Mouse (Mus musculus) hindbrain, embryonic 11.5 days (tissue): ENCODE measurements around the gene Fbxl17. TPM values are rescaled to one million over a fixed set of nuclear protein-coding genes. Genes with fewer than 3 reads are reported as not detected.

Experiments used
- ATAC-seq: fragments of 200-750 bp; cut with Nextera tagmentation; 2 replicates; pipeline ENCODE4 v1.8.0; 2017; ENCODE audit warnings: mild to moderate bottlenecking, moderate TSS enrichment, moderate library complexity; ENCODE audit not compliant: low FRiP score
- DNase-seq: peaks from one replicate; pipeline ENCODE4 v3.0.0-alpha.2; 2015; ENCODE audit warnings: low spot score
- H3K27ac ChIP-seq: fragments of 300-500 bp; sonication (generic); 2 replicates; pipeline ENCODE4 v1.5.1; 2014; ENCODE audit warnings: mild to moderate bottlenecking, low read depth, low read length
- H3K27me3 ChIP-seq: fragments of 300-500 bp; sonication (generic); 2 replicates; pipeline ENCODE4 v1.6.1; 2014; ENCODE audit warnings: mild to moderate bottlenecking, low read length, moderate library complexity, mixed read lengths; ENCODE audit not compliant: control insufficient read depth, insufficient read depth
- H3K36me3 ChIP-seq: fragments of 300-500 bp; sonication (generic); 2 replicates; pipeline ENCODE4 v1.6.1; 2014; ENCODE audit warnings: mild to moderate bottlenecking, low read length, moderate library complexity, mixed read lengths; ENCODE audit not compliant: control insufficient read depth, insufficient read depth
- H3K4me1 ChIP-seq: fragments of 300-500 bp; sonication (generic); replicated peaks from 2 replicates; pipeline ENCODE4 v1.6.1; 2014; ENCODE audit warnings: low read length, mixed read lengths; ENCODE audit not compliant: control insufficient read depth, insufficient read depth
- H3K4me2 ChIP-seq: fragments of 300-500 bp; sonication (generic); replicated peaks from 2 replicates; pipeline ENCODE4 v1.6.1; 2014; ENCODE audit warnings: mild to moderate bottlenecking, low read depth, low read length
- H3K4me3 ChIP-seq: fragments of 300-500 bp; sonication (generic); 2 replicates; pipeline ENCODE4 v1.5.1; 2014; ENCODE audit warnings: low read depth, low read length
- H3K9ac ChIP-seq: fragments of 300-500 bp; sonication (generic); 2 replicates; pipeline ENCODE4 v1.6.1; 2014; ENCODE audit warnings: low read depth, low read length
- H3K9me3 ChIP-seq: fragments of 300-500 bp; sonication (generic); 2 replicates; pipeline ENCODE4 v1.6.1; 2016; ENCODE audit warnings: low read length; ENCODE audit not compliant: control insufficient read depth
- WGBS: fragments of 180-500 bp; shearing (Covaris S2); extraction: QIAGEN DNeasy Blood & Tissue Kit; methylation state at CpG from one replicate; pipeline ENCODE4 v1.1.7; 2014; 5-methylcytosine and 5-hydroxymethylcytosine counted together
- polyA plus RNA-seq: library from polyadenylated mRNA; unstranded; fragments of >200 nt; fragmentation: Nextera tagmentation; extraction: Ambion mirVana; gene quantifications from 2 replicates; pipeline ENCODE4 v1.2.1, GENCODE M21; 2014

The Fbxl17 gene
- polyA plus RNA-seq, 1 experiment from 2014 or later, result 9.1 TPM

DNA sequence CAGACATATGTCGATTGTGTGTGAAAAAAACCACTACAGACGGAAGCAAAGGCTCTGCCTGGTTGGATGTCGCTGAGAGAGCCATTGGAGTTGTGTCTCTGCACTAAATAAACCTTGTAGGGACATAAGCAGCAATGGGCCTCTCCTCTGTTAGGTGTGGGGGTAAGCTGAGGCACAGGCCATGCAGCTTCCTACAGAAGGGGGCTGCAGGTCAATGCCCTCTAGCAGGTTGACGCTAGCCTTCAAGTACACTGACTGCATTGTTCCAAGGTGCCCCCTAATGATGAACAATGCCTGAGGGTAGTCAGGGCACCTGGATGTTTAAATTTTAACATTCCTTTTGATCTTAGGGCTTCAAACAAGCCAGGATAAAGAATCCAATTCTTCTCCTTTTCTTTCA is 291.5 kb downstream of the Fbxl17 start:
- Histone ChIP-seq H3K9me3 (no peaks in the 10 kb centered on the region), H3K36me3 (no peaks in the 10 kb centered on the region), H3K9ac (no peak overlapping the region), H3K27ac (no peak overlapping the region), H3K27me3 (no peaks in the 10 kb centered on the region), H3K4me1 (no peaks in the 10 kb centered on the region), H3K4me3 (no peak overlapping the region), H3K4me2 (no peak overlapping the region)
- WGBS, result 93% methylated on average over 4 of the region's 4 CpGs
- ATAC-seq (no peak), DNase-seq (no peak)

DNA sequence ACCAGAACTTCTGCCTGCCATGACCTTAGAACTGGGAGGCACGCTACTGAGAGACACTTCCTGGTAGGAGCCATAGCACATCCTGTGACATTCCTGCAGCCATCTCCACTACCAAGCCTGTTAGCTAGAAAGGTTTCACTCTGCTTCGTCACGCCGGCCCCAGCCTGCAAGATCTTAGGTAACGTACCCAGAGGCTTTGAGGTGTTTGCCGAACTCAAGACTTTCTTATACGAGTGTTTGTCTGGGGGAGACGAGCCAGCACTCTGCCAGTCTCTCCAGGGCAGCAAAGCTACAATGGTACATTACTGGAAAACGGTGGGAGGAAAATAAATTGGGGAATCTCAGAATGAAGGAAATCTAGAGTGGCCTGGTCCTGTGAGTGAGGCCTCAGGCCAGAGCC is 292.1 kb downstream of the Fbxl17 start:
- no peaks in the 10 kb centered on the region for H3K36me3 ChIP-seq
- no peaks in the 10 kb centered on the region for H3K9me3 ChIP-seq
- ATAC-seq, result no peak
- no peak overlapping the region for H3K27ac ChIP-seq
- no peak for DNase-seq
- no peak overlapping the region for H3K4me2 ChIP-seq
- H3K4me1 ChIP-seq, result no peaks in the 10 kb centered on the region
- WGBS, result 90% methylated on average over 9 of the region's 9 CpGs
- H3K27me3 ChIP-seq, result no peaks in the 10 kb centered on the region
- H3K4me3 ChIP-seq, result no peak overlapping the region
- H3K9ac ChIP-seq, result no peak overlapping the region

DNA sequence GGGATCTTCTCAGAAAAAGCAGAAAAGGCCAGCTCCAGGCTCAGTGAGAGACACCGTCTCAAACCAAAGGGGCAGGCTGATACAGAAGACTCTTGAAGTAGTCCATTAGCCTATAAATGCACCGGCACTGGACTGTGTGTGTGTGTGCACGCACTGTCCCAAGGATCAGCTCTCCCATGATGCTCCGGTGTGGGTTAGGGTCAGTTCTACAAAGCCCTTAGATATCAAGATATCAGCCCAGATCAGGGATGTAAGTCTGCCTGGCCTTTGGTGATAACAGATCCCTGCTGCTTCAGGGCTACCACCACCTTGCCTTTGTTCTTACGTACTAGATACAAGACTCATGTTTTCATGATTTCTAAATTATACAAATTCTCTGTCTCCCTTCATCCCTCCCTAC is 294.5 kb downstream of the Fbxl17 start:
- H3K27me3 ChIP-seq, result no peaks in the 10 kb centered on the region
- no peak overlapping the region for H3K27ac ChIP-seq
- H3K9me3 ChIP-seq, result no peaks in the 10 kb centered on the region
- no peaks in the 10 kb centered on the region for H3K4me1 ChIP-seq
- ATAC-seq (no peak), DNase-seq (no peak)
- no peaks in the 10 kb centered on the region for H3K36me3 ChIP-seq
- no peak overlapping the region for H3K4me2 ChIP-seq
- 95% methylated on average over 5 of the region's 5 CpGs for WGBS
- H3K9ac ChIP-seq, result no peak overlapping the region
- no peak overlapping the region for H3K4me3 ChIP-seq

DNA sequence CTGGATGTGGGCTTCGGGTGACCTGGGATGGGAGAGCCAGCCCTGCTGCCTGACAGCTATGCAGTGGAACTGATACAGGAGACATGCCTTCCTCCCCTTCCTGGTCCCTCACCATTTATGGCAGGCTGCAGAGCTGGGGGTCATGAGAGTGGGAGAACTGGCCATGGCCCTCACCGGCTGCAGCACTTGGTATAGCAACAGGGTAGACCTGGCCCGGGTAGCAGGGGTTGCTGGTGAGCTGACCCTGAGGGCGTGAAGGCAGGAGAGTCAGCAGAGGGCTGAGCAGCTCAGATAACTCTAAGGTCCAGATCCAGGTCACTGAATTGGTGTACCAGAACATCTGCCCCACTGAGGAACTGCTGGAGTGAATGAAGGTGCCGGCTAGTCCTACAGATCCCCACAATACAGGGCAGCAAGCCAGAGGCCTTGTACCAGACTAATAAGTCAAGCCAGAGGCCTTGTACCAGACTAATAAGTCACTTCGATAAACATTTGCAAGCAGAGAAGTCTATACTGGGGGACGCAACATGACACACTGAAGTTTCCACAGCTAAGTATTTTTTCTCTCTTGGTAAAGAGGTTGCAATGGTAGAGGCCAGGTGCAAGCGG is 296.1 kb downstream of the Fbxl17 start:
- 81% methylated on average over 8 of the region's 8 CpGs for WGBS
- ATAC-seq (no peak; the same call in 1 of the 2 replicates), DNase-seq (no peak)
- no peaks in the 10 kb centered on the region for H3K36me3 ChIP-seq
- no peak overlapping the region for H3K27ac ChIP-seq
- no peak overlapping the region for H3K4me3 ChIP-seq
- no peaks in the 10 kb centered on the region for H3K4me1 ChIP-seq
- no peaks in the 10 kb centered on the region for H3K9me3 ChIP-seq
- H3K4me2 ChIP-seq, result no peak overlapping the region
- H3K27me3 ChIP-seq, result no peaks in the 10 kb centered on the region
- H3K9ac ChIP-seq, result no peak overlapping the region

DNA sequence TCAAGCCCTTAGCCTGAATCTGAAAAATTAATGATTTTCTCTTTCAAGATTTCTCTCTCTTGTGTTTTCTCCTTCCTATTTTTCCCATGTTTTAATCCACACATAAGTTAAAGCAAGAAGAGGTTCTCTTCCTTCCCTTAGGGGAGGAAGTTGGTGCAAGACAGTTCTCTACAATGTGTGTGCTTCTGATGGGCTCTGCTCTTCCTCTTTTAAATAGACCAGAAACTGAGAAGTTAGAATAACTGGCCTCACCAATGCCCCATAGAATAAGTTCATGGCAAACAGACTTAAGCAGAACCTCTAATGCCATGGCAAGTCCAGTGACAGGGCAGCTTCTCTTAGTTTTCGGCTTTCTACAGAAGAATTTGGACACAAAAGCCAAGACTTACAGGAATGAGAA is 301.1 kb downstream of the Fbxl17 start:
- 93% methylated on average over 1 of the region's 1 CpGs for WGBS
- DNase-seq, result no peak
- Histone ChIP-seq H3K4me2 (no peak overlapping the region), H3K36me3 (no peaks in the 10 kb centered on the region), H3K27me3 (no peaks in the 10 kb centered on the region), H3K9me3 (no peaks in the 10 kb centered on the region), H3K27ac (no peak overlapping the region), H3K9ac (no peak overlapping the region), H3K4me3 (no peak overlapping the region), H3K4me1 (no peaks in the 10 kb centered on the region)
- ATAC-seq, result no peak

DNA sequence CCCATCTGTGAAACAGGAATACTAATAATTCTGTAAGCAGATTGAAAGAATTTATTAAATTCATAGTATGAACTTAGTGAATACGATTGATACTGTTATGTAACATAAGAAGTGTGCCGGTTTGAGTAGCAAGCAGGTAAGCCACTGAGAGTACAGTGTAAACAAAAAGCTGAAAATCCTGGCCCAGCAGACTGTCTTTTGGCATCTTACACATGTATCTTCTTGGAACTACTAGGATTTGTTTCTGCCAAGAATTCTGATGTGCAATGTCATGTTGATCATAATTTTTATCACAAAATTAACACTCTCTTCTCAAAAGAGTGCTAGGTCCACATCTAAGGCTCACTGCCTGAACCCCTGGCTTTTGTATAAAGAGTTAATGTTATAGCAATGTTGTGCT is 304.3 kb downstream of the Fbxl17 start:
- 92% methylated on average over 2 of the region's 2 CpGs for WGBS
- no peak for DNase-seq
- no peak overlapping the region for H3K4me3 ChIP-seq

DNA sequence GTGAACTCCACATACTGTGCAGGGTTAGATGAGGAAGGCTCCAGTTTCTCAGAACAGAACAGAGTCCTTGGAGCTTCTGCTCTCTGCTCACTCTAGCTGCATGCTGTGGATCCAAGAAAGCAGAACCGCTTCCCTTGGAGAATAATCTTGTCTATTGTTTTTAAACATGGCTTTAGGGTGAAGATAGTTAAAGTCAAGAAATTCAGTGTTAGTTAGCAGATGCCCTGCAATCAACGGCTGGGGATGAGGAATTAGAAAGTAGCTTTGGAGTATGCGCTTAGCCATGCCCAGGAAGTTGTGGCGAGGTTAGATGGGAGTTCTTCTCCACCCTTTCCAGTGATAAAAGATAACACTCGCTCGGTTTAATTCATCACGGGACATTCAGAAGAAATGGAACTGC is 306.6 kb downstream of the Fbxl17 start:
- H3K9me3 ChIP-seq, result no peaks in the 10 kb centered on the region
- no peaks in the 10 kb centered on the region for H3K27me3 ChIP-seq
- no peak overlapping the region for H3K4me3 ChIP-seq
- ATAC-seq (no peak), DNase-seq (no peak)
- WGBS, result 82% methylated on average over 7 of the region's 7 CpGs
- no peak overlapping the region for H3K9ac ChIP-seq
- H3K27ac ChIP-seq, result no peak overlapping the region
- H3K4me2 ChIP-seq, result no peak overlapping the region
- no peaks in the 10 kb centered on the region for H3K36me3 ChIP-seq
- no peaks in the 10 kb centered on the region for H3K4me1 ChIP-seq

More for the DNA sequence above, 304.3 kb downstream of the Fbxl17 start:
- no peak overlapping the region for H3K27ac ChIP-seq
- H3K36me3 ChIP-seq, result no peaks in the 10 kb centered on the region
- H3K9ac ChIP-seq, result no peak overlapping the region
- no peaks in the 10 kb centered on the region for H3K27me3 ChIP-seq
- no peak overlapping the region for H3K4me2 ChIP-seq
- no peak for ATAC-seq
- H3K9me3 ChIP-seq, result no peaks in the 10 kb centered on the region
- no peaks in the 10 kb centered on the region for H3K4me1 ChIP-seq

DNA sequence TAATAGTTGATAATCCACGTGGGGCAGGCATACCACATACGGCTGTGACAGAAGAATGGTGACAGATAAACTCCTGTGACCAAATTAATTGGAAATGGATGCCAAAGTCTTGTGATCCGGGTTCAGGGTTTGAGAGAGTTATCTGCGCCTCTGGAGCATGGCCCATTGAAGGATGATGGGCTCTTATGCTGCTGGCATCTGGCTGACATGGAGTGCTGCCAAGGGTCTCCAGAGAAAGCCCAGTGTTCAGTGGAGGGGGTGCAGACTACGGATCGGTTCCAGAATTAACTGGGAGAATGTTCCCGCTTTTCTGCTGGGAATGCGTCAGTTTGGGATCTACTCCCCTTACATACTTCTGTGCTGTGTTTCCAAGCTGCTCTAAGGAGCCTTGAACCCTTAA is 308.5 kb downstream of the Fbxl17 start:
- Histone ChIP-seq H3K9ac (no peak overlapping the region), H3K4me2 (no peak overlapping the region), H3K27me3 (no peaks in the 10 kb centered on the region), H3K27ac (no peak overlapping the region), H3K4me3 (no peak overlapping the region), H3K36me3 (no peaks in the 10 kb centered on the region), H3K9me3 (no peaks in the 10 kb centered on the region), H3K4me1 (no peaks in the 10 kb centered on the region)
- 89% methylated on average over 8 of the region's 8 CpGs for whole genome bisulfite sequencing
- no peak for ATAC-seq
- no peak for DNase-seq

DNA sequence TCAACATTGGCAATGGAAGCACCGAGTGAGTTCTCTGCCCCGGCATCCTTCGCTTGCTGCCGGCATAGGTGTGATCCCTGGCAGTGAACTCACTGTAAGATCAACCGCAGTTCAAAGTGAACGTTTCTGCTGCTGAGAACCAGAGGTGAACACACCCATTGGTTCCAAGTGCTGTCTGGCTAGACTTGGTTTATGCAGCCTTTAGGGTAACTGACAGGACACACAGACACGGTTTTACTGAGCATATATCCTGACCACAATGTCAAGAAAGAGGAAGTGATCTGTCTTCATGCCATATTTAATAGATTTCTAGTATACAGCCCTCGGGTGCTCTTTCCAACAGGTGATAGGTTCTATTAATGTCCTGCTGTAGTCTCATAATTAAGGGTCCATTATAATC is 310.5 kb downstream of the Fbxl17 start:
- ATAC-seq (no peak), DNase-seq (no peak)
- H3K9me3 ChIP-seq, result no peaks in the 10 kb centered on the region
- H3K9ac ChIP-seq, result no peak overlapping the region
- 83% methylated on average over 8 of the region's 8 CpGs for WGBS
- no peaks in the 10 kb centered on the region for H3K36me3 ChIP-seq
- no peaks in the 10 kb centered on the region for H3K4me1 ChIP-seq
- no peak overlapping the region for H3K4me2 ChIP-seq
- H3K4me3 ChIP-seq, result no peak overlapping the region
- H3K27ac ChIP-seq, result no peak overlapping the region
- H3K27me3 ChIP-seq, result no peaks in the 10 kb centered on the region
